Mouse (Mus musculus) heart, embryonic 11.5 days (tissue): Measurements from ENCODE around the gene Hnrnpl. TPM values are rescaled to one million over a fixed set of nuclear protein-coding genes. Genes with fewer than 3 reads are reported as not detected.

Experiments used
- ATAC-seq: fragments of 200-750 bp; cut with Nextera tagmentation; replicated peaks from 2 replicates; pipeline ENCODE4 v1.8.0; 2017; ENCODE audit warnings: moderate library complexity; ENCODE audit not compliant: insufficient number of reproducible peaks, low FRiP score, low TSS enrichment
- H3K27ac ChIP-seq: fragments of 300-500 bp; sonication (generic); 2 replicates; pipeline ENCODE4 v1.5.1; 2014; ENCODE audit warnings: mild to moderate bottlenecking, low read depth, low read length
- H3K27me3 ChIP-seq: fragments of 300-500 bp; sonication (generic); 2 replicates; pipeline ENCODE4 v1.6.1; 2014; ENCODE audit warnings: mild to moderate bottlenecking, low read length, mixed read lengths; ENCODE audit not compliant: control insufficient read depth, insufficient read depth
- H3K36me3 ChIP-seq: fragments of 300-500 bp; sonication (generic); 2 replicates; pipeline ENCODE4 v1.6.1; 2014; ENCODE audit warnings: mild to moderate bottlenecking, low read length, moderate library complexity, mixed read lengths; ENCODE audit not compliant: control insufficient read depth, insufficient read depth
- H3K4me1 ChIP-seq: fragments of 300-500 bp; sonication (generic); 2 replicates; pipeline ENCODE4 v1.6.1; 2014; ENCODE audit warnings: low read length; ENCODE audit not compliant: control insufficient read depth, insufficient read depth
- H3K4me2 ChIP-seq: fragments of 300-500 bp; sonication (generic); 2 replicates; pipeline ENCODE4 v1.6.1; 2014; ENCODE audit warnings: mild to moderate bottlenecking, moderate library complexity
- H3K4me3 ChIP-seq: fragments of 300-500 bp; sonication (generic); 2 replicates; pipeline ENCODE4 v1.5.1; 2014; ENCODE audit warnings: low read depth, low read length
- H3K9ac ChIP-seq: fragments of 300-500 bp; sonication (generic); 2 replicates; pipeline ENCODE4 v1.6.1; 2014; ENCODE audit warnings: mild to moderate bottlenecking, low read depth, low read length, moderate library complexity
- H3K9me3 ChIP-seq: fragments of 300-500 bp; sonication (generic); replicated peaks from 2 replicates; pipeline ENCODE4 v1.6.1; 2016; ENCODE audit warnings: low read length; ENCODE audit not compliant: control insufficient read depth
- WGBS: fragments of 180-500 bp; shearing (Covaris S2); extraction: QIAGEN DNeasy Blood & Tissue Kit; methylation state at CpG from one replicate; pipeline ENCODE4 v1.1.7; 2014; ENCODE audit not compliant: insufficient replicate concordance; 5-methylcytosine and 5-hydroxymethylcytosine counted together
- polyA plus RNA-seq: library from polyadenylated mRNA; unstranded; fragments of >200 nt; fragmentation: Nextera tagmentation; extraction: Ambion mirVana; gene quantifications from 2 replicates; pipeline ENCODE4 v1.2.1, GENCODE M21; 2014

Gene Hnrnpl
- 210 and 212 TPM in 2 replicates for polyA plus RNA-seq

- Histone ChIP-seq H3K27ac (peak within 1 kb of the TSS; percentile 100), H3K9ac (peak within 1 kb of the TSS; percentile 98), H3K27me3 (no peaks in the 10 kb centered on the region), H3K36me3 (peaks cover 7% of the 10 kb centered on the region), H3K9me3 (no peaks in the 10 kb centered on the region), H3K4me1 (peaks cover 30% of the 10 kb centered on the region), H3K4me2 (peak within 1 kb of the TSS; percentile 97), H3K4me3 (peak within 1 kb of the TSS; percentile 82)
- ATAC-seq = peak; percentile 7; the same call in 1 of the 2 replicates
- 3% methylated on average over 28 of the region's 35 CpGs for WGBS
Measured at GRCm38 (mm10) chr7:28808221-28808941, at the start of gene Hnrnpl. Hnrnpl (plus strand) TSS chr7:28808541.

DNA sequence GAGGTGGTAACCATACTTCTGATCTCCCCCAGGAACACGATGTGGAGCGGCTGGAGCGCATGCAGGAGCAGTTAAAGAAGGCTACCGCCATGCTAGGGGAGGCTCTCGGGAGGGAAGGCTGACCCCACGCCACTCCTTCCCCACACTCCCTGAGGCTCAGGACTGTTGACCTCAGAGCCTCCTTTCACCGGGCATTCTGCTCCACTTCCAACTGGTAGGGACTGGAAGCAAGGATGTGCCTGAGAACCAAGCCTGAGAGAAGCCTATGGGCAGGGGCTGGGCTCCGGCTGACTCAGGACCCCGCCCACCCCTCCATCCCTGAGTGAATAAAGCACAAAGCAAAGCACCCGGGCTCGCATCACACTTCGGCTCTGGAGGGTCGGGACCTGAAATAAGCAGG, 49.7 kb upstream of the Hnrnpl start:
- H3K27me3 ChIP-seq = peaks cover 21% of the 10 kb centered on the region
- no peak overlapping the region for H3K27ac ChIP-seq
- peaks cover 12% of the 10 kb centered on the region for H3K36me3 ChIP-seq
- WGBS = 82% methylated on average over 13 of the region's 13 CpGs
- no peak for ATAC-seq
- no peak overlapping the region for H3K4me3 ChIP-seq
- H3K4me2 ChIP-seq = no peak overlapping the region
- no peak overlapping the region for H3K9ac ChIP-seq
- peaks cover 3% of the 10 kb centered on the region; the same call in 1 of the 2 replicates for H3K4me1 ChIP-seq
- no peaks in the 10 kb centered on the region for H3K9me3 ChIP-seq

GRCm38 (mm10) chr7:28761907-28762306, 46.4 kb upstream of the Hnrnpl start:
- Histone ChIP-seq H3K27ac (no peak overlapping the region), H3K4me3 (no peak overlapping the region), H3K36me3 (peaks cover 12% of the 10 kb centered on the region), H3K9ac (no peak overlapping the region), H3K9me3 (no peaks in the 10 kb centered on the region), H3K27me3 (peaks cover 5% of the 10 kb centered on the region; the same call in 1 of the 2 replicates), H3K4me1 (peaks cover 5% of the 10 kb centered on the region; the same call in 1 of the 2 replicates), H3K4me2 (no peak overlapping the region)
- 84% methylated on average over 9 of the region's 9 CpGs for WGBS
- no peak for ATAC-seq

DNA sequence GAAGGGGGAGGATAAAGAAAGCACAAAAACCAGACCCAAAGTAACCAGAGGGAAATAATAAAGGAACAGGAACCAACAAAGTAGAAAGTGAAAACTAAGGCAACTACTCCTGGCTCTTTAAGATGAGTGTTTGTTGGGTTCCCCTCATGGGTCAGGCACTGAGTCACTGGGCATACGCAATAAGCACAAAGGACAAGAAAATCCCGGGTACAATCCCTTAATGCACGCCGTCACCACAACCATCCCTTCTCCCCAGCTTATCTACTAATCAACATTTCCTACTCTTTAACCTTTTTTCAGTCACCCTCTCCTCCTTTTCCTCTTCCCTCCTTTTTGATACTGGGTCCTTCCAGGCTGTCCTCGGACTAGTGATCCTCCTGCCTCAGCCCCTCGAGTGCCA, 43.1 kb upstream of the Hnrnpl start:
- ATAC-seq = no peak
- H3K4me3 ChIP-seq = peak overlapping the region; percentile 75
- H3K9ac ChIP-seq = no peak overlapping the region

DNA sequence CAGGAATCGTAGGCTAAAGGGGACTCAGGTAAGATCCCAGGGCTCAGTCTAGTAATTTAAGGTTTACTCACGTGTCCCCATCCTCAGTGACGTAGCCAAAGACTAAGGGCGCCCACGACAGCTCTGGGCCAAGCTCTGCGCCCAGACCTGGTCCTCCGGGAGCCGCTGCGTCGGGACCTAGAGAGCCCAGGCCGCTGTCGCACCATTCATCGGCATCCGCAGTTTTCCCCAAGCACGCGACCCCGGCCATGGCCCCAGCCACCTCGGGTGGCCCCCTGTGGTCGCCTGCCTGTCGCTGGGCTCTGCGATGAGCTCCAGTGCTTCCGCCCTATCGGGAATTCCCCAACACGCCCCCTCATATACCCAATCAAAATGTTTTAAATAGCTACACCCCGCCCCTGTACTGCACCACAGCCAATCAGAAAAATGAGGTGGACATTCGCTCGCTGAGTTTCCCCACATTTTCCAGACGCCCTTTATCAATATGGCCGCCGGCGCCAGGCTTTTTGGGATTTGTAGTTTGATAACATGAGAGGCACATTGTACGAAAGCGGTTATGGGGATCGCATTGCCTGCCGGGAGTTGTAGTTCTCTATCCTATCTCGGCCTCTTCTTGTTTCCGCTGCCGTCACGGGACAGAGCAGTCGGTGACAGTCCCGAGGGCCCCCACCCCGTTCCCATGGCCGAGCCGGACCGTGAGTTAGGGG, 42.0 kb upstream of the Hnrnpl start, which contains the start of gene Sirt2:
Sirt2 (plus strand) TSS at position 563 of the 707 bp plus-strand sequence.
- WGBS = under 1% methylated on average over 45 of the region's 45 CpGs
- Histone ChIP-seq H3K4me3 (peak within 1 kb of the TSS; percentile 75), H3K36me3 (peaks cover 4% of the 10 kb centered on the region), H3K9me3 (no peaks in the 10 kb centered on the region), H3K27ac (no peak within 1 kb of the TSS), H3K4me1 (peaks cover 11% of the 10 kb centered on the region; the same call in 1 of the 2 replicates), H3K4me2 (peak within 1 kb of the TSS; percentile 75), H3K27me3 (no peaks in the 10 kb centered on the region), H3K9ac (peak within 1 kb of the TSS; percentile 73)
- peak; percentile 97 for ATAC-seq

More for the DNA sequence above, 43.1 kb upstream of the Hnrnpl start:
- Histone ChIP-seq H3K4me2 (peak overlapping the region; percentile 75), H3K36me3 (peaks cover 7% of the 10 kb centered on the region), H3K27ac (no peak overlapping the region), H3K27me3 (no peaks in the 10 kb centered on the region), H3K9me3 (no peaks in the 10 kb centered on the region), H3K4me1 (peaks cover 11% of the 10 kb centered on the region; the same call in 1 of the 2 replicates)
- 81% methylated on average over 6 of the region's 6 CpGs for WGBS

GRCm38 (mm10) chr7:28766910-28767309, 41.4 kb upstream of the Hnrnpl start:
- WGBS = 4% methylated on average over 14 of the region's 14 CpGs
- peaks cover 11% of the 10 kb centered on the region; the same call in 1 of the 2 replicates for H3K4me1 ChIP-seq
- H3K36me3 ChIP-seq = peaks cover 1% of the 10 kb centered on the region
- peak overlapping the region; percentile 72 for H3K4me2 ChIP-seq
- ATAC-seq = no peak
- H3K27ac ChIP-seq = no peak overlapping the region
- peak overlapping the region; percentile 75 for H3K4me3 ChIP-seq
- no peaks in the 10 kb centered on the region for H3K9me3 ChIP-seq
- H3K27me3 ChIP-seq = no peaks in the 10 kb centered on the region
- H3K9ac ChIP-seq = peak overlapping the region; percentile 73

- WGBS = 59% methylated on average over 7 of the region's 7 CpGs
- Histone ChIP-seq H3K36me3 (peaks cover 4% of the 10 kb centered on the region; the same call in 1 of the 2 replicates), H3K4me1 (peaks cover 11% of the 10 kb centered on the region; the same call in 1 of the 2 replicates), H3K4me2 (peak within 1 kb of the TSS; percentile 72), H3K9ac (peak within 1 kb of the TSS; percentile 73), H3K4me3 (peak within 1 kb of the TSS; percentile 75), H3K9me3 (no peaks in the 10 kb centered on the region), H3K27me3 (no peaks in the 10 kb centered on the region), H3K27ac (no peak within 1 kb of the TSS)
- no peak for ATAC-seq
Measured at GRCm38 (mm10) chr7:28767462-28767965, 40.8 kb upstream of the Hnrnpl start, which contains the start of gene Nfkbib. Nfkbib (minus strand) TSS chr7:28767512.

GRCm38 (mm10) chr7:28769414-28769958, 38.9 kb upstream of the Hnrnpl start:
- Histone ChIP-seq H3K27me3 (no peaks in the 10 kb centered on the region), H3K9me3 (no peaks in the 10 kb centered on the region), H3K4me1 (peaks cover 11% of the 10 kb centered on the region; the same call in 1 of the 2 replicates), H3K9ac (no peak overlapping the region), H3K4me3 (no peak overlapping the region), H3K4me2 (no peak overlapping the region), H3K36me3 (peaks cover 4% of the 10 kb centered on the region; the same call in 1 of the 2 replicates), H3K27ac (no peak overlapping the region)
- 90% methylated on average over 9 of the region's 9 CpGs for WGBS
- ATAC-seq = no peak
